Mouse (Mus musculus): ENCODE results near the gene Col6a2.
A peak's percentile ranks its signal among the peaks of the same experiment; 100 is the strongest.

Gene Col6a2

GRCm38 (mm10) chr10:76622928-76623680, at the start of gene Col6a2:
TSS of gene Col6a2 (minus strand) at chr10:76623630.
- DNase-seq (ENCODE audit: low spot score): peak; percentile 94

GRCm38 (mm10) chr10:76671939-76672338, 48.5 kb upstream of the Col6a2 start:
- no peak for DNase-seq (ENCODE audit: low spot score)

- peak; percentile 76 for DNase-seq (ENCODE audit: low spot score)
These were observed 45.5 kb upstream of the Col6a2 start for GRCm38 (mm10) chr10:76668947-76669284.

GRCm38 (mm10) chr10:76668261-76668946, 45.0 kb upstream of the Col6a2 start:
- no peak for DNase-seq (ENCODE audit: low spot score)

GRCm38 (mm10) chr10:76667197-76667805, 43.9 kb upstream of the Col6a2 start:
- no peak for DNase-seq (ENCODE audit: low spot score)

GRCm38 (mm10) chr10:76665551-76665950, 42.1 kb upstream of the Col6a2 start:
- no peak for DNase-seq (ENCODE audit: low spot score)

GRCm38 (mm10) chr10:76664156-76665115, 41.0 kb upstream of the Col6a2 start:
- peak; percentile 75 for DNase-seq (ENCODE audit: low spot score)

GRCm38 (mm10) chr10:76653345-76654336, 30.2 kb upstream of the Col6a2 start:
- DNase-seq (ENCODE audit: low spot score): no peak

GRCm38 (mm10) chr10:76650662-76651342, 27.4 kb upstream of the Col6a2 start:
- no peak for DNase-seq (ENCODE audit: low spot score)

GRCm38 (mm10) chr10:76648738-76649137, 25.3 kb upstream of the Col6a2 start:
- no peak for DNase-seq (ENCODE audit: low spot score)

- DNase-seq (ENCODE audit: low spot score): no peak
These were observed 24.0 kb upstream of the Col6a2 start for GRCm38 (mm10) chr10:76647390-76647789.

- no peak for DNase-seq (ENCODE audit: low spot score)
These were observed 22.3 kb upstream of the Col6a2 start for GRCm38 (mm10) chr10:76645686-76646085.

- no peak for DNase-seq (ENCODE audit: low spot score)
These were observed 21.6 kb upstream of the Col6a2 start for GRCm38 (mm10) chr10:76645066-76645465.

GRCm38 (mm10) chr10:76643999-76644398, 20.6 kb upstream of the Col6a2 start:
- no peak for DNase-seq (ENCODE audit: low spot score)

GRCm38 (mm10) chr10:76643446-76643845, 20.0 kb upstream of the Col6a2 start:
- peak; percentile 28 for DNase-seq (ENCODE audit: low spot score)

- peak; percentile 53 for DNase-seq (ENCODE audit: low spot score)
These were observed 19.4 kb upstream of the Col6a2 start for GRCm38 (mm10) chr10:76642628-76643434.

- DNase-seq (ENCODE audit: low spot score): no peak
These were observed 18.6 kb upstream of the Col6a2 start for GRCm38 (mm10) chr10:76641894-76642627.

GRCm38 (mm10) chr10:76639952-76640351, 16.5 kb upstream of the Col6a2 start:
- DNase-seq (ENCODE audit: low spot score): no peak

GRCm38 (mm10) chr10:76636601-76637000, 13.2 kb upstream of the Col6a2 start:
- DNase-seq (ENCODE audit: low spot score): no peak

Data from ovary, postnatal 36 days (tissue).